Mouse (Mus musculus) thymus, adult 2 months (tissue): ENCODE measurements at regions not wholly inside any gene's neighbourhood (a gene's known extent, or its start where the extent isn't known, plus 50 kb on each side); places are given as distances from the start of the nearest gene placed in this dataset.

Experiments
- CTCF ChIP-seq: fragments of 200-500 bp; IDR thresholded peaks from 2 replicates; pipeline ENCODE4 v1.5.1; 2012; ENCODE audit warnings: mild to moderate bottlenecking, control low read depth, low read length, moderate library complexity, borderline replicate concordance; ENCODE audit not compliant: control insufficient read depth, poor library complexity, insufficient read depth; ENCODE audit errors: extremely low read depth
- POLR2A ChIP-seq: fragments of 200-500 bp; IDR thresholded peaks from 2 replicates; pipeline ENCODE4 v1.6.1; 2012; ENCODE audit warnings: mild to moderate bottlenecking, low read length, control low read depth, moderate library complexity; ENCODE audit not compliant: control insufficient read depth, poor library complexity, insufficient read depth; ENCODE audit errors: extremely low read depth

GRCm38 (mm10) chr12:25467789-25468188 lies 370.8 kb upstream of the Id2 start:
- TF ChIP-seq CTCF (no peak), POLR2A (no peak)
